Mouse (Mus musculus) frontal cortex, postnatal 36 days (tissue): ENCODE measurements at regions not wholly inside any gene's neighbourhood (a gene's known extent, or its start where the extent isn't known, plus 50 kb on each side); places are given as distances from the start of the nearest gene placed in this dataset.
A peak's percentile ranks its signal among the peaks of the same experiment; 100 is the strongest.

ENCODE experiments used
- DNase-seq, 2 experiments: peaks; one replicate each; pipeline ENCODE4 v3.0.0; 2022; ENCODE audit warnings: low spot score in 2 of 2

DNA sequence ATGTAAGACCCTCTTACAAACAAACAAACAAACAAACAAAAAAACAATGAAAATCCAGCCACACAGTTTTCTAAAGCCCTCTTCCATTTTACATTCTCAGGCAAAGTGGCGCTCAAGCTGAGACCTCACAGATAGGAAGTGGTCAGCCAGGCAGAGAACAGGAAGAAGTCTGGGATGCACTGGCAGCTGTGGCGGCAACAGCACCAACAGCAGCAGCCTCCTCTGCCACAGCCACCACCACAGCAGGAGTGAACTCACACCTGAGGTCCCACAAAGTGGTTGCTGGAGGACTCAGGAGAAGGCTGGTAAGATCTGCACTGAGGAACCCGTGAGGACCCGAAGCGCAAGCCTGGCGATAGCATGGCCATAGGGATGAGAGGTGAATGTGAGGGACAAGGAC, 156.3 kb downstream of the Grm4 start:
- no peak for DNase-seq

DNA sequence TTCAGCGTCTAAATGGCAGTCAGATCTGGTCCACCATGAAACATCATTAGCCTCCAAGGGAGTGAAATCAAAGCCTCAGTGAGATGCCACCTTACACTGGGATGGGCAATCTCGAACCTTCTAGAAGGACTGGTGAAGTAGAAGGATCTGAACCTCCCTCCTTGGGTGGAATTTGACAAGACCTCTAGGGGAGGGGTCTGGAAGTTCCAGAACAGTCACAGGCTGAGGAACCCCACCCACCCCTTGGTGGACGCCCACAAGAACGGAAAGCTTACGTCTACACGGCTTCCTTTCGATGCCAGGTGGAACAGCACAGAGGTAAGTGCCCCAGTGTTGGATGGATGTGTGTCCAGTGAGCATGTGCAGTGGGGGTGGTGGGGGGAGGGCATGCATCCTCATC, 156.9 kb downstream of the Grm4 start:
- no peak for DNase-seq

GRCm38 (mm10) chr17:27363911-27364310, 157.3 kb downstream of the Grm4 start:
- DNase-seq: no peak

DNA sequence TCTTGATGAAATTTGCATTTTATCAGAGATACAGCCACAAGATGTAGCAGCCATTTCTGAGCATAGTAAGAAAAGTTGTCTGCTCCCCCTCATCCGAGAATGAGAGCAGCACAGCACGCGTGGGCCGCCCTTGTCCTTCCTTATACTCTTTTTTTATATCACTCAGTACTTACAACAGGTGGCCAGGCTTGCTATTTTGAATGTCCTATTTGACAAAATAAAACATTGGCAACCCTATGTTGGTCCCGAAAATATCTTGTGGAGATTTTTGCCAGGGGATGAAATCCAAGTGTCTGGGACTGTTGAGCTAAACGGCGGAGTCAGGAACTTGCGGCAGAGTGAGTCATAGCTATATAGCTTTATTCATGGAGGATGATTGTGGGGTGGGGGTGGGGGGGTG, 158.0 kb upstream of the Lemd2 start:
- peak; percentile 49 to 87 for DNase-seq

DNA sequence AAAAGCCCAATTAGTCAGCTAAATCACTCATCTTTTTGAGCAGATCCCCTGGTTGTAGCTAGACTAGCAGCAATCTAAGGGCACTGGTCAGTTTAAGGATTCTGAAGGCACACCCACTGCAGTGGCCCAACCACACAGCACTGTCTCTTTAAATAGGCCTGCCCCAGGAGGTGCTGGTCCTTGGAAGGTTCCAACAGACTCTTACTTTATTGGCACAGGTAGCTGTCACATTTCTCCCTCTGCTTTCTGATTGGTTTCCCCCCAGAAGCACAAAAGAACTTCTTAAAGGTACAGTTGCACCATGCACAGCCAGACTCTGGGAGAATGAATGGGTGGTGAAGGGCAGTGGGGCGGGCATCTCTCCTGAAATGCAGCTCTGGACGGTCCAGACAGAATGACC, 157.1 kb upstream of the Lemd2 start:
- peak in 1 of 2 experiments; percentile 38 for DNase-seq

DNA sequence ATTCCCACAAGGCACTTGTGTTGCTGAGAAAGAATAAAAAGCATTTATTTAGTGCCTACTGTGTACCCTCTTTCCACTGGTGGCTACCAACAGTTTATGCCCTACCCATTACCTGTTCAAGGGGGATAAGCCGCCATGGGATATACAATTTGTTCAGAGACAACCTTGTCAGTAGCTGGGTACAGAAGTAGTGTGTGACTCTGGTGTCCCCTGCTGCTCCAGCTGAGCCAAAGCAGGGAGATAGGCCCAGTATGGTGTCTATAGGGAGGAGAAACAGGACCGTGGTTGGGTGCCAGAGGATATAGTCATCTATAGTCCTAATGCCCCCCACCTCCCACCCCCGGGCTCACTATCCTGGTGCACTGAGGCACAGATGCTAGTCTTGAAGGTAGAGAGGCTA, 152.6 kb upstream of the Lemd2 start:
- DNase-seq: no peak

GRCm38 (mm10) chr17:27355717-27356116, 151.4 kb upstream of the Lemd2 start:
- no peak for DNase-seq

DNA sequence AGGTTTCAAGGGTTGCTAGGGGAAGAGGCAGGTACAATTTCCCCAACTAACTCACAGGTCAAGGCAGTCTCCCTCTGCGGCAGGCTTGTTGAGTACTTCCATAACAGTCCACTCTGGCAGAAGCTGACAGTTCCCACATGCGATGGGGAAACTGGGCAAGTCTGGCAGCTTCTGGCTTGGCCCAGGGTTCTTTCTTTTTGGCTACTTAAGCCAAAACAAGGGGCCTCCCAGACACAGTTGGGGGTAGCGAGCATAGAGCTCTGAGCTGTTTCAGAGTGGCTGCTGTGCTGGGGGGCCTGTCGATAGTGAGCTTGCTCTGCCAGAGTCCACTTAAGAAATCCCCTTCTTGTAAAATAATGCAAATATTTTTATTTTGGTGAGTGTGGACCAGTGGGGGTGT, 150.8 kb upstream of the Lemd2 start:
- DNase-seq: no peak

DNA sequence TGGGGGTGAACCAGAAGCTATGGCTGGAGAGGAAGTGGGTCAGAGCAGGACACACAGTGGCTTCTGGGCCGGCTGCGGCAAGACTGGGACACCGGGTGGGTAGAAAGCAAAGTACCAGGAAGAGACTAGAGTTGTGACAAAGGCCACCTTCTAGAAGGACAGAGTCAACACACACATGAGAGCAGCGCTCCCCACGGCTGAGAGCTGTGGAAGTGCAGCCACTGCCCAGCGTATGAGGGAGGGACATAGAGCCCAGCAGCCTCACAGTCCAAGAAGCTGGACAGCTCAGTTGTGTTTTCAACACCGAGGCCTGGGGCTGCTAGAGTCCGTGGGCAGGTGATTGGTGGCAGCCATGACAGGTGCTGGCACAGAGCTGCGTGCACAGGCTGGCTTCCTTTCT, 145.6 kb upstream of the Lemd2 start:
- no peak for DNase-seq

- DNase-seq: no peak
These were observed 145.2 kb upstream of the Lemd2 start for GRCm38 (mm10) chr17:27349432-27349831.

GRCm38 (mm10) chr17:27341952-27342890, 138.0 kb upstream of the Lemd2 start:
- no peak for DNase-seq

GRCm38 (mm10) chr17:27339823-27340222, 135.6 kb upstream of the Lemd2 start:
- DNase-seq: no peak

GRCm38 (mm10) chr17:27339261-27339660, 135.0 kb upstream of the Lemd2 start:
- no peak for DNase-seq

DNA sequence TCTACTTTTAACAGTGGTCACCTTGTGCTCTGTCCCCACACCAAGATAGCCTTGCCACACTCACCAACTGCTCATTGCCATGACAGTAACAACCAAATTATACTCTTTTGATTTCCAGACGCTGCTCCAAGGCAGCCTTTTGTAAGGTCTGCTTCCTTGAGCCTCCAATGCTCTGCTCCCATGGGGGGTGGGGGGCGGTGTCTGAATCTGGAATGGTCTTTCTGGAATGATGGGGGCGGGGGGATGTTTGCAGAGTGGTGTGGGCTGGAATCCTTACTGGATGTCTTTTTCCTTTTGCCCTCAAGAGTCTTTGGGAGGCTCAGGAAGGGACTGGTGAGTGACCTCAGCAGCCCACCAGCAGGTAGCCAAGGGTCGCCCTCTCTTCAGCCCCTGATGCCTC, 131.4 kb upstream of the Lemd2 start:
- DNase-seq: no peak

- no peak for DNase-seq
These were observed 129.3 kb upstream of the Lemd2 start for GRCm38 (mm10) chr17:27333593-27333992.

DNA sequence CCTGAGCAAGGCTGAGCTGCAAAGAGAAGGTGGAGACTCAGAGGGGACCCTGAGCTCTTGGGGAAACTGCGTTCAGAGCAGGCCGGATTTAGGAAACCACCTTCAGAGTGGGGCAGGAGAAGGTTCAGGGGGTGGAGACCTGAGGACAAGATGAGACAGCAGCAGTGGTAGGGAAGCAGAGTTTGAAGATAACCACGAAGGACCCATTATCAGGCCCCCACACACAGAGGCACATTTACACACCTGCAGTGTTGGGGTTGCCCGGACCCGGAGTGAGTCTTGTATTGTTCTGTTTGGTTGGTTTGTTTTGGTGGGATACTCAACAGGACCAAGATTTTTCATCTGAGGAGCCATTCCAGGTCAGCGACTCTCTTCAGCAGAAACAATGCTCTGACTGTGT, 128.9 kb upstream of the Lemd2 start:
- DNase-seq: no peak

DNA sequence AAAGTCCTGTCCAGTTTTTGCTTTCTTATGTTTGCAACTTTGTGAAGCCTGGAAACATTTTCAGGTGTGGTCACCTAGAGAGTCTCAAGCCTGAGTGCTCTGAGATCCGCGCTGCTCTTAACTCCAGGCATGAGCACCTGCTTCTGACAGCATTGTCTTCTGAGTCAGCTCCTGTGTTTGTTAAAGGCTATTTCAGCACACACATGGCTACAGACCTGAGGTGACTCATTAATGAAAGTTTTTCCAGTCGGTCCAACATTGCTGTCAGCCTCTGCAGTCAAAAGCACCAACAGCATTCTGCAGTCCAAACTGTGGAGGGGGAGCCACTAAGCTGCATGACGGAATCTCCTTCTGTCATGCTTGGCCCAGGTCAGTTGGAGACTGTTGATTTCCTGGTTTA, 127.8 kb upstream of the Lemd2 start:
- no peak for DNase-seq

DNA sequence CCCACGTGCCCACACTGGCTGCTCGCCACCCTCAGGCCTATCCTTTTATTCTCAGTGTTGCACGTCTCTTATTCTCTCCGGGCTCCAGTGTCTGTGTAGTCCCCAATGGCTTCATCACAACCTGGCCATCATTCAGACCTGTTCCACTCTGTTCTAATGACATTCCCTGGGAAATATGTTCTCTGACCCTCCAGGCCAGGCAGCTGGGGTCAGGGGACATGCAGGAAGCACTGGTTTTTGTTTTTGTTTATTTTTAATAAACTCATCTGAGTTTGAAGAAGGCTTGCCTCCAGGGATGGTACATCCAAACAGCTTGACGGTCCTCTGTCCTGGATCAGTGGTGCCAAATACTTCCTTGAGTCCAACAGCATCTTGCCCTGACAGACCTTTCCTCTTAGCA, 127.4 kb upstream of the Lemd2 start:
- no peak for DNase-seq

DNA sequence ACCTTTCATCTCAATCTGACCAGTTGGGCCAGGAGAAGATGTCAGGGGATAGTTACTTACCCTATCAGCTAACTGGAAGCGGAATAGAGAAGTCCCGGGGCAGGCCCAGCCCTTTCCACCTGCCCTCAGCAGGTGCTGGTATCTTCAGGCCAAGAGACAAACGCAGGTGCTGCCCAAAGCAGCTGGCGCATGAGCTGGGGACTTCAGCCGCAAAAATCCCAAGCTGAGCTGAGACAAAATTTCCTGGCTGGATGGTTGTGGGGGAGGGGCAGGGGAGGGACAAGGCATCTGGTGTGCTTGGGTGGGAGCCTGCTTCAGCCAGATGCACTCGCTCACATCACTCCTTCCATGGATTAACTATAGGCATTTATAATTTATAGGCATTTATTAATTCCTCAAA, 125.5 kb upstream of the Lemd2 start:
- no peak for DNase-seq

- no peak for DNase-seq
These were observed 124.9 kb upstream of the Lemd2 start for GRCm38 (mm10) chr17:27329183-27329582.

- peak; percentile 38 to 49 for DNase-seq
These were observed 120.8 kb upstream of the Lemd2 start for GRCm38 (mm10) chr17:27325002-27325460.

DNA sequence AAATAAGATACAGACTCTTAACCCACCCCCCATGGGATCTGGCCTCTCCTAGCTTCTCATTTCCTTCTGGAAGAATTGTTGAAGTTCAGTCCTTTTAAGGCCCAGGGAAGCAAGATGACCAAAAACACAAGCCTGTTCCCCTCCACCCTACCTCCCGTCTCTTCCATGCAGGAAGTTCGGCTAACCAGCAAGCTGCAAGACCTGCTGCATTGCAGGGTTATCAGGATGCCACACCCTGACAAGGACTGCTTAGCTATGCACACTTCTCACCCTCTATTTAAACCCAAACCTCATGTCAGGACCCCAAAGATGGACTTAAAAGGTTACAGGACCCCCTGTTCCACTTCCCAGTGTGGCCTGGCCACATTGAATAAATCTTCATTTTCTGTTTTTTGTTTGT, 119.2 kb upstream of the Lemd2 start:
- DNase-seq: no peak

DNA sequence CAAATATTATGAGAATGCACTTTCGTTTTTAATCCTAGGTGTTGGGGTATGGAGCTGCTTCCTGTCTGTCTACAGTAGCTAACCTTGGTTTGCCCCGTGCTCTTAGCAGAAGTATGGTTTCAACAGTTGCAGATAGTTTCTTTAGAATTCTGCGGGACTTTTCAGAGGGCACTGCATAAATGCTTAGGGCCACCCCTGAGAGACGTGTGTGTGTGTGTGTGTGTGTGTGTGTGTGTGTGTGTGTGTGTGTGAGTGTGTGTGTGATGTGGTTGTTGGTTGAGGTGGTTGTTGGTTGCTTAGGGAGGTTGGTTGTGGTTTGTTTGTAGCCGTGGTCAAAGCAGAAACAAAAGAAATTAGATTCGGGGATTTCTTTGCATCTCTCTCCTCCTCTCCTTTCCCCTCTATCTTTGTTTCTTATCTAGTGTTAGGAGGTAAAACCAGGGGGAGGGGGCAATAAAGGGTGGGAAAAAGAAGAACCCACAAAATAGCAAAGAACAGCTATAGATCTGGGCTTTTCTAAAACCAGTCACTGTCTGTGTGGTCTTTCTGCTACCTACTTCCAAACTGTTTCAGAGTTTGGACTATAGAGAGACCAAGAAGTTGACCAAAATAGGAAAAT, 118.7 kb upstream of the Lemd2 start:
- DNase-seq: no peak
